Mouse (Mus musculus): ENCODE results near the gene Erf. TPM values are rescaled to one million over a fixed set of nuclear protein-coding genes. Genes with fewer than 3 reads are reported as not detected.
A peak's percentile ranks its signal among the peaks of the same experiment; 100 is the strongest.

Gene Erf
- total and polyA plus RNA-seq, 2 experiments = 7.4 to 27.0 TPM

GRCm38 (mm10) chr7:25209161-25209622 lies 41.4 kb downstream of the Erf start:
- TF ChIP-seq POLR2A (IDR thresholded peaks at IDR 0.05; ENCODE audit: extremely low read depth, insufficient read depth, low read length) (no peak), CTCF (IDR thresholded peaks at IDR 0.05; ENCODE audit: low read depth, low read length) (no peak)
- Histone ChIP-seq H3K9ac (ENCODE audit: low read depth, low read length) (no peak overlapping the region), H3K36me3 (ENCODE audit: control insufficient read depth, insufficient read depth, low read length) (peaks cover 32% of the 10 kb centered on the region), H3K4me3 (ENCODE audit: insufficient read depth, low read depth, low read length) (no peak overlapping the region), H3K27ac (replicated peaks; ENCODE audit: insufficient read depth, low read depth, low read length) (no peak overlapping the region), H3K27me3 (ENCODE audit: control insufficient read depth, insufficient read depth, low read length) (no peaks in the 10 kb centered on the region), H3K79me2 (ENCODE audit: control insufficient read depth, insufficient read depth, low read length) (no peaks in the 10 kb centered on the region), H3K4me1 (ENCODE audit: control insufficient read depth, insufficient read depth, low read length) (no peaks in the 10 kb centered on the region)
- DNase-seq (ENCODE audit: extremely low read depth, low read depth, low spot score) = no peak
- WGBS = 87% methylated on average over 3 of the region's 3 CpGs

- no peak overlapping the region for H3K4me3 ChIP-seq (ENCODE audit: insufficient read depth, low read depth, low read length)
- H3K4me1 ChIP-seq (ENCODE audit: control insufficient read depth, insufficient read depth, low read length) = no peaks in the 10 kb centered on the region
- peak overlapping the region; percentile 22; the same call in 1 of the 2 replicates for H3K27ac ChIP-seq (replicated peaks; ENCODE audit: insufficient read depth, low read depth, low read length)
- H3K27me3 ChIP-seq (ENCODE audit: control insufficient read depth, insufficient read depth, low read length) = no peaks in the 10 kb centered on the region
- TF ChIP-seq POLR2A (IDR thresholded peaks at IDR 0.05; ENCODE audit: extremely low read depth, insufficient read depth, low read length) = no peak
- no peak for TF ChIP-seq CTCF (IDR thresholded peaks at IDR 0.05; ENCODE audit: low read depth, low read length)
- peaks cover 21% of the 10 kb centered on the region; the same call in 1 of the 2 replicates for H3K36me3 ChIP-seq (ENCODE audit: control insufficient read depth, insufficient read depth, low read length)
- peak; percentile 39 for DNase-seq (ENCODE audit: extremely low read depth, low read depth, low spot score)
- no peaks in the 10 kb centered on the region for H3K79me2 ChIP-seq (ENCODE audit: control insufficient read depth, insufficient read depth, low read length)
- no peak overlapping the region for H3K9ac ChIP-seq (ENCODE audit: low read depth, low read length)
- 64% methylated on average over 16 of the region's 16 CpGs for WGBS
Observed at GRCm38 (mm10) chr7:25206094-25206830, 44.3 kb downstream of the Erf start.

DNA sequence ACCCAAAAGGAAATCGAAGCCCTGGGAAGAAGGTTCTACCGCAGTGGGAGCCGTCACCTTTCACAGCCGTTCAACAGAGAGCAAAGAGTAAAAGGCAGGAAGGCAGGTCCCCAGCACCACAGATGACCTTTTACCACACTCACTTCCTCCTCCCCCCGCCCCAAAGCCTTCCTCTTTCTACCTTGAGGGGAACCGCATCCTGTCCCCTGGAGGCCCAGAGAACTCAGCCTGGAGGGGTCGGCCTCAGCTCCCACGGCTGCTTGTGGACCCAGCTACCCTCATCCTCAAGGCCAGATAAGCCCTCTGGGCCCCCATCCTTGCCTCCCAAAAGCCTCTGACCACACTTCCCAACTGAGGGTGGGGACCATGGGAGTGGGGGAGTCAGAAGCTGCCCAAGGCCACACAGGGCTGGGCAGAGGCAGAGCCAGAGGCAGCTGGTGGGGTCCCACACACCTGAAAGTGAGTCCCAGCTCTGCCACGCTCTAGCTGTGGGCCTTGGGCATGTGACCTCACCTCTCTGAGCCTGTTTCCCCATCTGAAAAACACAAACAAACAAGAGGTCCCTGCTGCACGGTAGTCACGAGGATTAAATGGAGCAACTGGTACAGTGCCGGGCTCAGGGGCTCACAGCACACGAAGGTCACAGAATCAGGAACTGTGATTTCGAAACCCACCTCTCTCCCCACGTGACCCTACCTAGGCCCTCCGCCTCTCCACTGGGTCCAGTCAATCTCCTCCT lies 45.0 kb downstream of the Erf start:
- H3K4me3 ChIP-seq (ENCODE audit: insufficient read depth, low read depth, low read length) = no peak overlapping the region; the same call in 1 of the 2 replicates
- no peaks in the 10 kb centered on the region for H3K4me1 ChIP-seq (ENCODE audit: control insufficient read depth, insufficient read depth, low read length)
- TF ChIP-seq POLR2A (IDR thresholded peaks at IDR 0.05; ENCODE audit: extremely low read depth, insufficient read depth, low read length) (no peak), CTCF (IDR thresholded peaks at IDR 0.05; ENCODE audit: low read depth, low read length) (no peak)
- WGBS = 46% methylated on average over 16 of the region's 16 CpGs
- no peaks in the 10 kb centered on the region for H3K79me2 ChIP-seq (ENCODE audit: control insufficient read depth, insufficient read depth, low read length)
- no peaks in the 10 kb centered on the region for H3K27me3 ChIP-seq (ENCODE audit: control insufficient read depth, insufficient read depth, low read length)
- no peak for DNase-seq (ENCODE audit: extremely low read depth, low read depth, low spot score)
- peak overlapping the region; percentile 11; the same call in 1 of the 2 replicates for H3K9ac ChIP-seq (ENCODE audit: low read depth, low read length)
- peaks cover 18% of the 10 kb centered on the region; the same call in 1 of the 2 replicates for H3K36me3 ChIP-seq (ENCODE audit: control insufficient read depth, insufficient read depth, low read length)
- H3K27ac ChIP-seq (replicated peaks; ENCODE audit: insufficient read depth, low read depth, low read length) = peak overlapping the region; percentile 22

DNA sequence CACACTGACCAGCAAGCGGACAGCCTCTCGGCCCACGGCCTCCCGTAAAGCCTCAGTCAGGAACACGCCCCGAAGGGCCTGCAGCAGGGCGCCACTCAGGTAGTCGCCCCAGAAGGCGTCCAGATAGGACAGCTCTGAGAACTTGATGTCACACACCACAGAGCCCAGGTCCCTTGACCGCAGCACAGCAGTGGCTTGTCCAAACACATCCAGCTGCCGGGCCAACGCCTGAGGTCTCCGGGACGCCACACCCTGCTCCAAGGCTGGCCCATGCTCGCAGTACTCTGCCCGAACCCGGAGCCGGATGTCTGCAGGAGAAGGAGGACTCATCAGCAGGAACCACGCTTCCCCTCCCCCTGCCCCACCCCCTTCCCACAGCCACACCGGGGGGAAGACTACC lies 46.9 kb downstream of the Erf start:
- WGBS = 93% methylated on average over 20 of the region's 20 CpGs
- TF ChIP-seq CTCF (IDR thresholded peaks at IDR 0.05; ENCODE audit: low read depth, low read length) (no peak), POLR2A (IDR thresholded peaks at IDR 0.05; ENCODE audit: extremely low read depth, insufficient read depth, low read length) (no peak)
- Histone ChIP-seq H3K27me3 (ENCODE audit: control insufficient read depth, insufficient read depth, low read length) (no peaks in the 10 kb centered on the region), H3K36me3 (ENCODE audit: control insufficient read depth, insufficient read depth, low read length) (peaks cover 14% of the 10 kb centered on the region; the same call in 1 of the 2 replicates), H3K4me1 (ENCODE audit: control insufficient read depth, insufficient read depth, low read length) (no peaks in the 10 kb centered on the region), H3K9ac (ENCODE audit: low read depth, low read length) (no peak overlapping the region), H3K27ac (replicated peaks; ENCODE audit: insufficient read depth, low read depth, low read length) (no peak overlapping the region), H3K4me3 (ENCODE audit: insufficient read depth, low read depth, low read length) (no peak overlapping the region), H3K79me2 (ENCODE audit: control insufficient read depth, insufficient read depth, low read length) (no peaks in the 10 kb centered on the region)
- no peak for DNase-seq (ENCODE audit: extremely low read depth, low read depth, low spot score)

DNA sequence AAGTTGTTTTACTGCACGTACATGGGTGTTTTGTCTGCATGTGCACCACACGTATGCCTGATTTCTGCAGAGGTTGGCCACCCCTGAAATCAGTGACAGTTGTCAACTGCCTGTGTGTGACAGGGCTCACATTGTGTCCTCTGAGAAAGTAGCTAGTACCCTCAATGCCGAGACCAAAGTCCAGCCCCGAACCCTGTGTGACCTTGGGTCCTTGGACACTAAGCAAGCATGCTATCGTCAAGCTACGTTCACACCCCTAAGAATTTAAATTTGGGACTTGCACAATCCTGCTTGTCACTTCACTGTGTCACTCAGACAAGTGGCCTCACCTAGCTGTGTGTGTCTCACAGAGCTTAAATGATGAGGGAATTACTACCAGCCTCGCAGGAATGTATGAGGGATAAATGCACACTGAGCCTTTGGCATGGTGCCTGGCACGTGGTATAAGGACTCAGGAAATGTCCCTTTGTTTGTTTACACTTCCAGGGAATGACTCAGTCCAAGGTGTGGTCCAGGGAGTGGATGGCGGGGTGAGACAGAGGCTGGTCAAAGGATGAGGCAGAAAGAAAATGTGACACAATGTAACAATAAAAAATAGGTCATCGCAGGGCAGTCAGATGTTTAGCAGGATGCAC lies 53.1 kb downstream of the Erf start:
- Histone ChIP-seq H3K27ac (replicated peaks; ENCODE audit: insufficient read depth, low read depth, low read length) (no peak overlapping the region), H3K79me2 (ENCODE audit: control insufficient read depth, insufficient read depth, low read length) (no peaks in the 10 kb centered on the region), H3K36me3 (ENCODE audit: control insufficient read depth, insufficient read depth, low read length) (no peaks in the 10 kb centered on the region), H3K4me3 (ENCODE audit: insufficient read depth, low read depth, low read length) (no peak overlapping the region), H3K27me3 (ENCODE audit: control insufficient read depth, insufficient read depth, low read length) (no peaks in the 10 kb centered on the region), H3K4me1 (ENCODE audit: control insufficient read depth, insufficient read depth, low read length) (peaks cover 7% of the 10 kb centered on the region), H3K9ac (ENCODE audit: low read depth, low read length) (no peak overlapping the region)
- DNase-seq (ENCODE audit: extremely low read depth, low read depth, low spot score) = peak; percentile 59
- no peak for TF ChIP-seq CTCF (IDR thresholded peaks at IDR 0.05; ENCODE audit: low read depth, low read length)
- no peak for TF ChIP-seq POLR2A (IDR thresholded peaks at IDR 0.05; ENCODE audit: extremely low read depth, insufficient read depth, low read length)
- WGBS = 24% methylated on average over 10 of the region's 10 CpGs

Measured in liver, adult 2 months (tissue).